Comparison of ENCODE assay signal across 8 mouse cellular contexts in the genomic region with DNA sequence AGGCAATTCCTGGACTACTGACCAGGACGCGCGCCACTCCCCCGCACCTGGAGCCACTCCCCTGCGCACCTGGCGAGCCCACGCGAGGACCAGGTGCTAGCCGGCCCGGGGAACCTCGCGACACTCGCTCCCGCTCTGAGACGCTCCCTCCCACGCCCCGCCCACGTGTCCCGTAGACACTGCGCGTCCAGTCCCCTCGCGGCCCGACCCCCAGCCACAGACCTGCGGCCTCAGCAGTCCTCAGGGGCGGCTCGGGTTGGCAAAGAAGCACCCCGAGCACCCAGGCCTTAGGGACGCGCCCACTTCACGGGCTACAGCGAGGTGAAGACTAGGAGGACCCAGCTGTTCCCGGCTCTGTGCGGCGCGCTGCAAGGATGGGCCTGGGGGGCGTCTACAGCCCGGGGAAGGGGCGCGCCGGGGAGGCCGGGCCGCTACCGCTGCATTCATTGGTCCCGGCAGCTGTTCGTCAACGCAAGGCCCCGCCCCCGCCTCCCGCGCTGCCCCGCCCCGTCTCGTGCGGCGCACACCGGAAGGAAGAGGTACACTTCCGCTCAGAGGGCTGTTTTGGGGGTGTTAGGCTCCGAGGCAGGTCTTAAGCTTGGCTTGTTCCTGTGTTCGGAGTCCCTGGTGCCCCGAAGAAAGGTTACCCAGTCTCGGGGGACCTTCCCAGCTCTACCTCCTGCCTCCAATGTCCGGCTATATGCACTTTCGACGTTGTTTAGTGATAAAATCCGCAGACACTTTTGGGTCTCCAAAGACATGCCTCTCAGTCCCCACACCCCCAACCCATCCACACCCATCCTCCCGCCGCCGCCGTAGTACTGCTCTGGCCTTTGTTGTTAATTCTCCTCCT. TPM values are rescaled to one million over a fixed set of nuclear protein-coding genes. Genes with fewer than 3 reads are reported as not detected.
A peak's percentile ranks its signal among the peaks of the same experiment; 100 is the strongest.
DNase-seq lines count a peak whose midpoint lies in the region; ATAC-seq and TF ChIP-seq lines count a peak whose summit lies in the region.

A gene (minus strand): TSS at position 422 of the 853 bp plus-strand sequence.

- H3K36me3 ChIP-seq in G1E (replicated peaks) = peaks cover 20% of the 10 kb centered on the region
- peaks cover 14% of the 10 kb centered on the region for H3K36me3 ChIP-seq in forebrain, embryonic 15.5 days

- intact Hi-C loops in heart, postnatal 25 days (cut with DNase I) = loop anchor here (10.0 kb wide), 1 partner anchor 199 kb away; a partner anchor contains a TSS

- peaks cover 23% of the 10 kb centered on the region for H3K4me1 ChIP-seq in G1E (ENCODE audit: insufficient read depth, low read depth, low read length)
- peaks cover 27% of the 10 kb centered on the region for H3K4me1 ChIP-seq in forebrain, embryonic 15.5 days
- no peaks in the 10 kb centered on the region for H3K4me1 ChIP-seq in lung, adult 2 months (ENCODE audit: control insufficient read depth, insufficient read depth, low read length)

- peak within 1 kb of the TSS; percentile 86 for H3K4me3 ChIP-seq in G1E (ENCODE audit: low read depth, low read length)
- peak within 1 kb of the TSS; percentile 80 for H3K4me3 ChIP-seq in forebrain, embryonic 15.5 days
- peak within 1 kb of the TSS; percentile 88 for H3K4me3 ChIP-seq in lung, adult 2 months (replicated peaks; ENCODE audit: extremely low read depth, low read depth, low read length)

- under 1% methylated on average over 68 of the region's 70 CpGs for WGBS in forebrain, embryonic 15.5 days
- under 1% methylated on average over 70 of the region's 70 CpGs for WGBS in lung, adult 2 months

- peak within 1 kb of the TSS; percentile 98 for H3K4me2 ChIP-seq in forebrain, embryonic 15.5 days (replicated peaks)

- no peak for TF ChIP-seq CTCF in G1E (IDR thresholded peaks at IDR 0.05; ENCODE audit: low read depth, low read length)
- TF ChIP-seq CTCF in lung, adult 2 months (IDR thresholded peaks at IDR 0.05; ENCODE audit: insufficient read depth, low read length) = no peak

- H3K9ac ChIP-seq in forebrain, embryonic 15.5 days (replicated peaks) = peak within 1 kb of the TSS; percentile 61

- H3K27ac ChIP-seq in forebrain, embryonic 15.5 days (replicated peaks) = peak within 1 kb of the TSS; percentile 61

- peak; percentile 70; the same call in 1 of the 2 replicates for TF ChIP-seq POLR2A in lung, adult 2 months (IDR thresholded peaks at IDR 0.05; ENCODE audit: borderline replicate concordance, extremely low read depth, low read depth, low read length)

- H3K27me3 ChIP-seq in G1E (ENCODE audit: insufficient read depth, low read length) = no peaks in the 10 kb centered on the region
- H3K27me3 ChIP-seq in forebrain, embryonic 15.5 days = no peaks in the 10 kb centered on the region

- peak; percentile 90 for ATAC-seq in G1E (ENCODE audit: extremely low read depth, insufficient number of reproducible peaks, low FRiP score, poor library complexity, severe bottlenecking)
- peak; percentile 99 for ATAC-seq in forebrain, embryonic 15.5 days (replicated peaks)
- peak; percentile 86 for ATAC-seq in neutrophil, adult 5-6 weeks (ENCODE audit: extremely low read depth, insufficient number of reproducible peaks, low FRiP score, poor library complexity, severe bottlenecking)

- H3K9me3 ChIP-seq in G1E (replicated peaks) = no peaks in the 10 kb centered on the region
- no peaks in the 10 kb centered on the region for H3K9me3 ChIP-seq in forebrain, embryonic 15.5 days

- peak; percentile 96 for DNase-seq in G1E (ENCODE audit: low spot score)
- peak; percentile 82 for DNase-seq in cerebellum, adult 11-12 months
- peak; percentile 75 for DNase-seq in heart, postnatal 25 days (ENCODE audit: low spot score)
- DNase-seq in layer of hippocampus, adult 18-20 months (ENCODE audit: low spot score in 2 of 2) = peak; percentile 80 to 89
- DNase-seq in lung, adult 2 months = peak; percentile 90
- peak; percentile 89 to 90 for DNase-seq in thymus, adult 18-20 months

RNA-seq across cellular contexts. Expression of the gene that starts here (rescaled TPM):
- total RNA-seq in G1E (2014; fragmentation: Nextera tagmentation) = 12.6 and 21.2 TPM in 2 replicates
- total RNA-seq in G1E (2017) = 10.9 and 25.1 TPM in 2 replicates
- 8.7 and 9.8 TPM in 2 replicates for polyA plus RNA-seq in G1E (2012)
- polyA plus RNA-seq in forebrain, embryonic 15.5 days (2015; fragmentation: Nextera tagmentation; extraction: Ambion mirVana) = 50.3 and 54.6 TPM in 2 replicates
- 1 to 10 TPM; 2.1 to 4.6 TPM for total RNA-seq in heart, postnatal 25 days (2021)
- 10 to 100 TPM; 85.2 to 94.9 TPM for total RNA-seq in layer of hippocampus, adult 18-20 months (2021)
- polyA plus RNA-seq in lung, adult 2 months (2012; rRNA removed) = 7.2 and 10.9 TPM in 2 replicates
- total RNA-seq in neutrophil, adult 5-6 weeks (2017) = 8.7 and 15.1 TPM in 2 replicates

Comparison
In these comparisons a context has a peak if more than half of its experiments do, and no peak if none do; other contexts are left out.
1. Peak in every context shown above with its lines: DNase-seq, ATAC-seq, H3K4me3 ChIP-seq and H3K27ac ChIP-seq.